Mouse (Mus musculus) MEL (cell line): ENCODE measurements at regions not wholly inside any gene's neighbourhood (a gene's known extent, or its start where the extent isn't known, plus 50 kb on each side); places are given as distances from the start of the nearest gene placed in this dataset.
"Not testable (repeated sequence)": the region's sequence is repeated elsewhere in the genome, so short reads cannot be mapped to it uniquely, and the experiment has no call there.

Source experiments
- DNase-seq: peaks from one replicate; pipeline ENCODE4 v3.0.0; 2011; ENCODE audit warnings: low read depth, low spot score
- H3K27ac ChIP-seq: 2 replicates; pipeline ENCODE4 v1.5.1; 2012; ENCODE audit warnings: low read depth, mild to moderate bottlenecking, control low read depth, low read length, moderate library complexity; ENCODE audit not compliant: control insufficient read depth
- H3K27me3 ChIP-seq, 2 experiments: fragments of 150-350 bp in 1 of 2; sonication (generic) in 1 of 2; 2 replicates each; pipeline ENCODE4 v1.6.1; 2012; ENCODE audit warnings: low read length in 2 of 2, mild to moderate bottlenecking in 2 of 2, improper control_type of control experiment in 1 of 2, moderate library complexity in 1 of 2; ENCODE audit not compliant: insufficient read depth in 2 of 2, control insufficient read depth in 1 of 2
- H3K36me3 ChIP-seq, 2 experiments: 2 replicates each; pipeline ENCODE4 v1.6.1; 2012 to 2014; ENCODE audit warnings: low read length in 2 of 2, improper control_type of control experiment in 1 of 2, inconsistent platforms in 1 of 2, mild to moderate bottlenecking in 1 of 2; ENCODE audit not compliant: insufficient read depth in 2 of 2, control insufficient read depth in 1 of 2
- H3K4me1 ChIP-seq, 2 experiments: fragments of 150-350 bp in 1 of 2; sonication (generic) in 1 of 2; 2 replicates each; pipeline ENCODE4 v1.6.1; 2012; ENCODE audit warnings: low read length in 2 of 2, improper control_type of control experiment in 1 of 2, mild to moderate bottlenecking in 1 of 2; ENCODE audit not compliant: insufficient read depth in 2 of 2, control insufficient read depth in 1 of 2
- H3K4me3 ChIP-seq, 2 experiments: fragments of 150-350 bp in 1 of 2; sonication (generic) in 1 of 2; 2 replicates each; pipeline ENCODE4 v1.5.1; 2012; ENCODE audit warnings: low read depth in 2 of 2, low read length in 2 of 2, mild to moderate bottlenecking in 2 of 2, moderate library complexity in 2 of 2, control low read depth in 1 of 2, improper control_type of control experiment in 1 of 2; ENCODE audit not compliant: control insufficient read depth in 1 of 2, insufficient read depth in 1 of 2
- H3K79me2 ChIP-seq: 2 replicates; pipeline ENCODE4 v1.6.1; 2012; ENCODE audit warnings: mild to moderate bottlenecking, low read length, moderate library complexity; ENCODE audit not compliant: control insufficient read depth, poor library complexity, insufficient read depth
- H3K9ac ChIP-seq: 2 replicates; pipeline ENCODE4 v1.6.1; 2012; ENCODE audit warnings: low read depth, mild to moderate bottlenecking, control low read depth, low read length, moderate library complexity; ENCODE audit not compliant: control insufficient read depth, poor library complexity, severe bottlenecking
- H3K9me3 ChIP-seq: fragments of 150-350 bp; sonication (generic); replicated peaks from 2 replicates; pipeline ENCODE4 v1.6.1; 2012; ENCODE audit warnings: mild to moderate bottlenecking, low read length, improper control_type of control experiment, moderate library complexity; ENCODE audit not compliant: insufficient read depth
- ELF1 ChIP-seq: IDR thresholded peaks from 2 replicates; pipeline ENCODE4 v1.6.1; 2014; ENCODE audit warnings: low read depth, mild to moderate bottlenecking, inconsistent platforms, low read length, improper control_type of control experiment, moderate library complexity
- EP300 ChIP-seq, 2 experiments: IDR thresholded peaks; 2 replicates each; pipeline ENCODE4 v1.6.1; 2011; ENCODE audit warnings: improper control_type of control experiment in 2 of 2, low read length in 2 of 2, low read depth in 1 of 2, mild to moderate bottlenecking in 1 of 2
- ETS1 ChIP-seq: IDR thresholded peaks from 2 replicates; pipeline ENCODE4 v1.6.1; 2012; ENCODE audit warnings: low read depth, mild to moderate bottlenecking, inconsistent platforms, low read length, improper control_type of control experiment, moderate library complexity
- JUND ChIP-seq: IDR thresholded peaks from 2 replicates; pipeline ENCODE4 v1.6.1; 2011; ENCODE audit warnings: low read depth, mild to moderate bottlenecking, improper control_type of control experiment, low read length
- KAT2A ChIP-seq: conservative IDR thresholded peaks from 2 replicates; pipeline ENCODE4 v1.6.1; 2012; ENCODE audit warnings: low read depth, low read length, improper control_type of control experiment, inconsistent platforms
- MXI1 ChIP-seq: IDR thresholded peaks from 2 replicates; pipeline ENCODE4 v1.6.1; 2011; ENCODE audit warnings: mild to moderate bottlenecking, low read depth, low read length, improper control_type of control experiment
- MYB ChIP-seq: IDR thresholded peaks from 2 replicates; pipeline ENCODE4 v1.6.1; 2011; ENCODE audit warnings: mild to moderate bottlenecking, low read depth, low read length, improper control_type of control experiment
- MYC ChIP-seq: IDR thresholded peaks from 2 replicates; pipeline ENCODE4 v1.6.1; 2011; ENCODE audit warnings: low read depth, mild to moderate bottlenecking, low read length, improper control_type of control experiment, moderate library complexity
- NRF1 ChIP-seq: IDR thresholded peaks from 2 replicates; pipeline ENCODE4 v1.6.1; 2014; ENCODE audit warnings: low read depth, mild to moderate bottlenecking, inconsistent platforms, low read length, improper control_type of control experiment, moderate library complexity; ENCODE audit not compliant: poor library complexity, insufficient read depth, severe bottlenecking
- RCOR1 ChIP-seq: IDR thresholded peaks from 2 replicates; pipeline ENCODE4 v1.6.1; 2012; ENCODE audit warnings: low read depth, mild to moderate bottlenecking, inconsistent platforms, low read length, improper control_type of control experiment
- SIN3A ChIP-seq: IDR thresholded peaks from 2 replicates; pipeline ENCODE4 v1.6.1; 2012; ENCODE audit warnings: low read length, improper control_type of control experiment, inconsistent platforms
- TAL1 ChIP-seq: IDR thresholded peaks from 2 replicates; pipeline ENCODE4 v1.6.1; 2012; ENCODE audit warnings: mild to moderate bottlenecking, inconsistent platforms, low read length, moderate library complexity, mixed read lengths
- TCF12 ChIP-seq: IDR thresholded peaks from 2 replicates; pipeline ENCODE4 v1.6.1; 2014; ENCODE audit warnings: low read depth, mild to moderate bottlenecking, inconsistent platforms, low read length, improper control_type of control experiment, moderate library complexity
- UBTF ChIP-seq: IDR thresholded peaks from 2 replicates; pipeline ENCODE4 v1.6.1; 2012; ENCODE audit warnings: low read depth, mild to moderate bottlenecking, inconsistent platforms, low read length, improper control_type of control experiment, moderate library complexity, borderline replicate concordance; ENCODE audit not compliant: insufficient read depth

GRCm38 (mm10) chr3:112331171-112331570 is 927.5 kb downstream of the Amy2a5 start:
- DNase-seq = no peak
- H3K27me3 ChIP-seq = no peaks in the 10 kb centered on the region
- no peak overlapping the region for H3K9ac ChIP-seq
- H3K27ac ChIP-seq = no peak overlapping the region
- no peaks in the 10 kb centered on the region for H3K4me1 ChIP-seq
- H3K79me2 ChIP-seq = no peaks in the 10 kb centered on the region
- H3K36me3 ChIP-seq = no peaks in the 10 kb centered on the region
- TF ChIP-seq MYB = no peak
- no peak for TF ChIP-seq ELF1
- no peak for TF ChIP-seq EP300 (IDR thresholded peaks at IDR 0.05; ENCODE audit: low read depth in 1 of 2, low read length in 2 of 2)
- no peak for TF ChIP-seq ETS1
- no peak for TF ChIP-seq MYC
- no peak for TF ChIP-seq MXI1
- TF ChIP-seq TAL1 = no peak
- no peak for TF ChIP-seq SIN3A
- no peak for TF ChIP-seq TCF12
- TF ChIP-seq UBTF = no peak
- H3K4me3 ChIP-seq = no peak overlapping the region
- no peaks in the 10 kb centered on the region for H3K9me3 ChIP-seq

- Histone ChIP-seq H3K27ac (no peak overlapping the region), H3K4me3 (no peak overlapping the region), H3K9me3 (no peaks in the 10 kb centered on the region), H3K36me3 (no peaks in the 10 kb centered on the region), H3K79me2 (no peaks in the 10 kb centered on the region), H3K4me1 (no peaks in the 10 kb centered on the region), H3K27me3 (no peaks in the 10 kb centered on the region), H3K9ac (no peak overlapping the region)
- TF ChIP-seq NRF1 (no peak), KAT2A (no peak), RCOR1 (no peak), JUND (no peak)
- no peak for DNase-seq
These were observed 933.3 kb downstream of the Amy2a5 start for GRCm38 (mm10) chr3:112325348-112325747.

GRCm38 (mm10) chr3:112321196-112321595 is 937.4 kb downstream of the Amy2a5 start:
- H3K36me3 ChIP-seq, H3K9me3 ChIP-seq, H3K79me2 ChIP-seq, H3K9ac ChIP-seq, H3K27ac ChIP-seq, H3K4me3 ChIP-seq, H3K4me1 ChIP-seq, DNase-seq, H3K27me3 ChIP-seq: not testable (repeated sequence)
